Mouse (Mus musculus) yolk sac, embryonic 10.5 days (tissue): ENCODE results near the gene Alkbh3.

Experiments
- DNase-seq: peaks from one replicate; pipeline ENCODE4 v3.0.0-alpha.2; 2017; ENCODE audit warnings: low spot score

The Alkbh3 gene

GRCm38 (mm10) chr2:94010335-94011291, at the start of gene Alkbh3:
Gene Alkbh3 (minus strand): TSS chr2:94010807.
- peak; percentile 92 for DNase-seq

- no peak for DNase-seq
Measured at GRCm38 (mm10) chr2:94059459-94059858, 48.9 kb upstream of the Alkbh3 start.

- DNase-seq = no peak
Measured at GRCm38 (mm10) chr2:94054813-94055212, 44.2 kb upstream of the Alkbh3 start.

GRCm38 (mm10) chr2:94051952-94052351, 41.3 kb upstream of the Alkbh3 start:
- DNase-seq = no peak

- DNase-seq = no peak
Measured at GRCm38 (mm10) chr2:94050901-94051300, 40.3 kb upstream of the Alkbh3 start.

GRCm38 (mm10) chr2:94049471-94050176, 39.0 kb upstream of the Alkbh3 start:
- no peak for DNase-seq

GRCm38 (mm10) chr2:94048733-94049470, 38.3 kb upstream of the Alkbh3 start:
- DNase-seq = no peak

GRCm38 (mm10) chr2:94048271-94048670, 37.7 kb upstream of the Alkbh3 start:
- no peak for DNase-seq

DNA sequence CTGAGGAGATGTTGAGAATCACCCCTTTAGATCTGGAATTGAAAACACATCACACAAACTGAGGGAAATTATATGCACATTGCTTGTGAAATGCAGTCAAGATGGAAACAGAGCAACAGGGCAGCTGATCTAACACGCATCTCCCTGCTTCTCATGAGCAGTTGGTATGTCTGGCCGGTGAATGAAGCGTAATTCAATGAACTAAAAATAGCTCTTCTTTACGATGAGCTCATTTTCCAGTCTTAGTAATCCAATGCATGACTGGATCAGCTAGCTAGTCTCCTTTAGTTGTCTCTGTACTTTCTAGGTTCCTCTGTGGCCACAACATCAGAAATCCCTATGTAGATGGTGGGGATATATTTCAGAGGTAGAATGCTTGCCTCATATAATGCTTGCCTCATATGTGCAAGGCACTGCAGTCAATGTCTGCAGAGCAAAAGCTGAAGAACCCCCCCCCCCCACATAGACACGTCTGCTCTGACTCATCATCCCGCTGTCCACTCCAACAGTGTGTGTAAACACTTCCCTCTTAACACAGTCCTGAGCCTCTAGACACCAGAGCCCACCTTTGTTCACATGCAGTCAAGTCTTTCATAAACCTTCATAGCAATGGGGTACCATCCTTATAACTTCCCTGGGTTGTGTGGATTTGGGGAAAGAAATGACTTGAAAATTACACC, 34.9 kb upstream of the Alkbh3 start:
- DNase-seq = peak; percentile 27

DNA sequence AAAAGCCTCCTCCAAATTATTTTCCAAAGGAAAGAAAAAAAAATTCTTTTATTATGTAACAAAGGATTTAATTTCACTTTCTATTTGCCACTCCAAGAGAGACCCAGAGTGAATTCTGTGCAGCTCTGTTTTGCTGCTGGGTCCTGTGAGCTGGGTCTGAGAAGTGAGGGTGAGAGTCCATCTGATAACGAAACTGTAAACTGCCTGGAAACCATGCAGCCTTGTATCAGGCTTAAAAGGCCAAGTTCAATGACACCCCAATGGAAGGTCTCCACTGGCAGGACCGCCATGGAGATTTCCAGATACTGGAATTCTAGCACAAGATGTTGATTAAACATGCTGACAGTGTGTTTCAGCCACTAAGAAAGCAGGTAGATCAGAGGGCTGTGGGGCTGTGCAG, 33.6 kb upstream of the Alkbh3 start:
- no peak for DNase-seq

- no peak for DNase-seq
Measured at GRCm38 (mm10) chr2:94043662-94044061, 33.1 kb upstream of the Alkbh3 start.

DNA sequence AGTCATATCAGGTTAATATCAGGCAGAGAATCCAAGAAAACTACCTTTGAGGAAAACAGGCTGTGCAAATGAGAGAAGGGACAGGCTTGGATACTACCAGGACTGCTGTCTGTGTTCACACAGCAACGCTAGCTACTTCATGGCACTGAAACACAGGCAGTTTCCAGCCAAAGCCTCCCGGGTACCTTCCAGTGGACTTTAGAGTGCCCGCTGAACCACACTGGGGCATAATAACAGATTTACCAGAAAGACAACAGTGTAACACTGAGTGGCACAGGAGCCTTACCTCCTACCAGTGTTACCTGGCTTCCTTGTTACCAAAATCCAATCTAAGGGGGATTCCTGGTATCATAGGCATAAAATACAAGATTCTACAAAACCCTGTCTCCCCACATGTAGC, 31.9 kb upstream of the Alkbh3 start:
- no peak for DNase-seq

DNA sequence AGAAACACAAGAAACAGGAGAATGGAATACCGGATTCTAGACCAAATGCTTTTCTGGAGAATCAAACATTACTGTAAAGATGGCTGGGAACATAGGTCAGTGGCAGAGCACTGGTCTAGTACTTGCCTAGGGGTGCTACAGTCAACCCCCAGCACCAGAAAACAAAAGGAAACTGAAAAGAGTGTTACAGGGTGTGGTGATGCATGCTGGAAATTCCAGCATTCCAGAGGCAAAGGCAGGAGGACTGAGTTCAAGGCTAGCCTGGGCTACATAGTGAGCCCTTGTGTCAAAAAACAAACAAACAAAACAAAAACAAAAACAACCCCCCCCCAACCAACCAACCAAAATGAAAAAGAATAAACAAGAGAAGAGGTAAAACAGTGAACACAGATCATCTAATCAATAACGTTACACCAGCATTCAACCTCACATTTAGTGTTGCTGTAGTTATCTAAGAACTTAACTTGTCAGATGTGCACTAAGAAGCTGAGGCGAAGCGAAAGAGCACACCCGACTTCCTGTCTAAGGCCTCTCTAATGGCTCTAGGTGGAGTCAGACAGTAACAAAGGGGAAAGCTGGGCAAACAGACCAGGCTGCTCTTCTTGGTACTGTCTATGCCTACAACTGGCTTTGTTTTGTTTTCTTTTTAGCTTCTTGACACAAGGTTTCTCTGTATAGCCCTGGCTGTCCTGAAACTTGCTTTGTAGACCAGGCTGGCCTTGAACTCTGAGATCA, 30.0 kb upstream of the Alkbh3 start:
- DNase-seq = no peak

DNA sequence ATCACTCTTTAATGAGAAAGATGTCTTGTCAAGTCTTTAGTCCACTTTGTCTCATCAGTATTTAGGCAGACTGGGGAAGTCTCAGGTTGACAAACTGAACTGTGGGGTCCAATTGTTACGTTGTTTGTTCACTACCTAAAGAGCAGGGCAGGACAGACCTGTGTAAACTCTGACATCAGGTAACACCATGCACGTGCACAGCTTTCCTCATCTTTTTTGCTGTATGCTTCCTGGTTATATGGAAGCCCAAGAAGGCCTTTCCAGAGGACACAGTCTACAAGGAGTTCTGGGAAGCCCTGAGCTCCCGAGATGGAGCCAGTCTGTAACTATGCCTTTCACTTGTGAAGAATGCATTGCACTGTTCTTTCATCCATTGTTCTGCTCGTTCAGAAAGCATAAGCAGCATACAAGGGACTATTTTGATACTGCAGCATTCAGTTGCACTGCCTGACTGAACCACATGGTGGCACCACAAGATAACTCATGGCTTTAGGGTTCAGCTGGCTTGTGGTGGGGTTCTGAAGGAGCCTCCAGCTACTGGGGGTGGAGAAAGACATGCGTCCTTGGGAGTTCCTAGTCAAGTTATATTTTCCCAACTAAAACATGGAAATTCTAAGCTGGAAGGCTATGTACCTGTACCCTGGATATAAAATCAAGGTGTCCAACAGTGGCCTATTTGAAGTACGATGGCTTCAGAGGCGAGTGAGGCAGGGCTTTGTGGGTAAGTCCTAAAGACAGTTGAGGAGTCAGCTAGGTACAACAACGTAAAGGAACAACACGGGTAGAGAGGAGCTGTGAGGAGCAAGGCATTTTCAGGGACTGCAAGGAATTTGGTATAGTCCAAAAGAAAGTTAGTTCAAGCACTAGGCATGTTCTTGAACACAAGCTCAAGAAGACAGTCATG, 25.1 kb upstream of the Alkbh3 start:
- DNase-seq = no peak

- DNase-seq = no peak
Measured at GRCm38 (mm10) chr2:94030602-94031001, 20.0 kb upstream of the Alkbh3 start.

DNA sequence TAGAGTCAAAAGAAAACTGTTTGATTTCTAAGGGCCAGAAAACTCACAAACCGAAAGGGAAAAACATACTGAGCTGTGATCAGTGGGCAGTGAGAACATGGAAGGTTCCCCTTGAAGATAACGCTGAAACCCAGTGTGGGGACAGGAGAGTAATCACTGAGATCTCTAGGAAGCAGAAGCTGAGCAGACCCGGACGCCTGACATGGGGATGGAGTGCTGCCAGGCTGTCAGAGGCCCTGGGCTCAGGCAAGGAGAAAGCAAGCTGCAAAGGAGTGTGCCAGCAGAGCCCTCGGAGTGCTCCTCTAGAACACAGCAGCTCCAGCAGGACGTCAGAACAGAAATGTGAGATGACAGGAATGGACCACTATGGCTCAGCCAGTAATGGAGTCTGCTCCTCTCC, 14.0 kb upstream of the Alkbh3 start:
- no peak for DNase-seq

GRCm38 (mm10) chr2:94002331-94002730, 8.3 kb downstream of the Alkbh3 start:
- peak; percentile 48 for DNase-seq

DNA sequence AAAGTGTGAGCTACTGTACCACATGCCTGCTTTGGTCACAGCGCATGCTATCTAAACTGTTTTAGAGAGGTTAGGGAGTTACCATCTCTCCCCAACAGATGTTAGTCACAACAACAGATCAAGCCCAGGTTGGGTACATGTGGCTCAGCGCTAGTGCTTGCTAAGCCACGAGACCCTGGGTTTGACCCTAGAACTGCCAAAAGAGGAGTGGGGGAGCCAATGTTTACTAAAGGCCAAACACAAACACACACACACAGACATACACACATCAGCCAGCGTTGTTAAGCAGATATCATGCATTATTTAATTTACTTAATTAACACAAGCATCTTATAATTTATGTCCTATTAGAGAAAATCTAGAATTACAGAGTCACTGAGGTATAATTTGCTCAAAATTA, 8.7 kb downstream of the Alkbh3 start:
- DNase-seq = no peak

GRCm38 (mm10) chr2:94001411-94001810, 9.2 kb downstream of the Alkbh3 start:
- DNase-seq = no peak

GRCm38 (mm10) chr2:93996254-93996653, 14.4 kb downstream of the Alkbh3 start, which contains the start of gene Gm27027:
Gene Gm27027 (minus strand): TSS chr2:93996354.
- DNase-seq = no peak
